Mouse (Mus musculus): ENCODE data around the gene Ccl27a. TPM values are rescaled to one million over a fixed set of nuclear protein-coding genes. Genes with fewer than 3 reads are reported as not detected.

Gene Ccl27a
- total and polyA plus RNA-seq, 3 experiments: 6.4 to 12.1 TPM; not detected in 1

DNA sequence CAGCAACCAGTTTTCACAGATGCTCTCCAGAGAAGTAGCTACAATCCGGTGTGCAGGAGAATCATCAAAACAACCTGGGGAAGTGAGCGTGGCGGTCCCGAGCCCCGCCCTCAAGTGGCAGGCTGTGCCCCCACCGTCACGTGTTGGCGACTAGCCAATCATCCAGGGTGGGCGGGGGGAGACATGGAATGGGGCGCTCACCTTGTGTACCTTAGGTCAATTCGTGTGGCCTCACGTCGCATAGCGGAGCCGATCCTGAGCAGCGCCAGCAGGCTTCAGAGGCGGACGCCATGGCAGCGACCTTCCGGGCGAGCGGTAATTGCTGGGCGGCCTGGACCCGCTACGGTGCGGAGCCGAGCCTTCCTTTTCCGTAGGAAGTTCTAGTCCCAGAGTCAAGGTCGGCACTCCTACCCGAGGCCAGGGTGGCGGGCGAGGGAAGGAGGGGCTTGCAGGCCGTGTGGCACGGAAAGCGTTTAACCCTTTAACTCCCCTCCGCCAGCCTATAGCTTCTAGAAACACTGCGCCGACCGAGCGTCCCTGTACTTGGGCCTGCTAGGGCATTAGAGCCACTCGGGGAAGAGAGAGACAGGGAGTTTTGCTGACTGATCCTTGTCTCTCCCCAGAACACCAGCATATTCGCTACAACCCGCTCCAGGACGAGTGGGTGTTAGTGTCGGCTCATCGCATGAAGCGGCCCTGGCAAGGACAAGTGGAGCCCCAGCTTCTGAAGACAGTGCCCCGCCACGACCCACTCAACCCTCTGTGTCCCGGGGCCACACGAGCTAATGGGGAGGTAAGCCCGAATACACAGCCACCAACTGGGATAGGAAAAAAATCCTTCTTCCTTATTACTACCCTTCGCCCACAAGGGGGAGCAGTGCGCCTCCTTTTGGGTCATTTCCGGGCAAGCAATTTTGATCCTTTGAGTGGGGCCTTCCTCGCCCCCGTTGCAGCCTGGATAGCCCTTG, 18.4 kb downstream of the Ccl27a start, which contains the start of gene Sigmar1 (continued):
- TF ChIP-seq MYB (IDR thresholded peaks at IDR 0.05; ENCODE audit: low read depth, low read length) (no peak), POLR2AphosphoS2 (IDR thresholded peaks at IDR 0.05; ENCODE audit: low read length) (no peak), NELFE (IDR thresholded peaks at IDR 0.05; ENCODE audit: low read depth, low read length) (peak; percentile 30; the same call in 1 of the 2 replicates), POLR2AphosphoS5 (IDR thresholded peaks at IDR 0.05; ENCODE audit: borderline replicate concordance, low read depth, low read length) (no peak), ELF1 (IDR thresholded peaks at IDR 0.05; ENCODE audit: low read depth, low read length) (peak; percentile 88)

DNA sequence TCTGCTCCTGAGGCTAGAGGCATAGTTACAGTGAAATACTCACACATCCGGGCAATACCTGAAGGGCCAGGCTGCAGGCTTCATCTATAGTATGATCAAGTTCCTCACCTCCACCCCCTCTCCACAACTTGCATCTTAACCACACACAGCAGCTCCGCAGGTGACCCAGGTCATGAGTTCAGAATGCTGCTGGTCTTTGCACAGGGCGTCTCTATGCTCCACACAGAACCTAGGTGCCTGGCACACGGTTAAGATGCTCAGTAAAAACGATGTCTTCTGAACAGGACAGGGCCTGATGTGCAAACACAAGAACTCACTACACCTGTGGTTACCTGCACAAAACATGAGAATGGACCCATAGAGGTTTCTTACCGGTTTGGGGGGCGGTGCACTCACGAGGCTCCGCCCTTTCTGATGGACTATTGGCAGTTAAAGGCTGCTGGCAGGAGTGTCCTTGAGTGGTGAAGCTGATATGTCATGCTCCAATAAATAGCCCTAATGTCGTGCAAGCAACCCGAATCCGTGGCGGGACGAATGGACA, 19.2 kb downstream of the Ccl27a start, which contains the start of gene Galt:
Gene Galt (plus strand): TSS at position 432 of the 541 bp plus-strand sequence.
- H3K4me1 ChIP-seq (ENCODE audit: control insufficient read depth in 1 of 2, insufficient read depth in 2 of 2, low read length in 2 of 2): peaks cover 0 to 7% of the 10 kb centered on the region in 2 experiments; a peak in 1 of 4 replicates
- H3K79me2 ChIP-seq (ENCODE audit: control insufficient read depth, insufficient read depth, low read length, poor library complexity): peaks cover 1% of the 10 kb centered on the region; the same call in 1 of the 2 replicates
- no peak for DNase-seq (ENCODE audit: low read depth, low spot score)
- H3K27me3 ChIP-seq (ENCODE audit: control insufficient read depth in 1 of 2, insufficient read depth in 2 of 2, low read length in 2 of 2): no peaks in the 10 kb centered on the region
- TF ChIP-seq MAFK (IDR thresholded peaks at IDR 0.05; ENCODE audit: borderline replicate concordance, low read depth, low read length): no peak
- no peak for TF ChIP-seq SMC3 (IDR thresholded peaks at IDR 0.05; ENCODE audit: low read depth, low read length)
- TF ChIP-seq ZKSCAN1 (IDR thresholded peaks at IDR 0.05; ENCODE audit: low read depth, low read length): no peak
- no peak for TF ChIP-seq RAD21 (IDR thresholded peaks at IDR 0.05; ENCODE audit: low read depth, low read length)
- no peak for TF ChIP-seq GATA1 (IDR thresholded peaks at IDR 0.05; ENCODE audit: low read depth, low read length)
- no peak for TF ChIP-seq MYC (IDR thresholded peaks at IDR 0.05; ENCODE audit: low read depth, low read length)
- no peak for TF ChIP-seq USF2 (IDR thresholded peaks at IDR 0.05; ENCODE audit: borderline replicate concordance in 1 of 2, insufficient read depth in 1 of 2, low read depth in 1 of 2, low read length in 2 of 2)
- no peak for TF ChIP-seq CHD1 (IDR thresholded peaks at IDR 0.05; ENCODE audit: low read depth, low read length)
- TF ChIP-seq JUND (IDR thresholded peaks at IDR 0.05; ENCODE audit: low read depth, low read length): no peak
- TF ChIP-seq ZMIZ1 (IDR thresholded peaks at IDR 0.05; ENCODE audit: low read depth, low read length): no peak
- TF ChIP-seq NRF1 (IDR thresholded peaks at IDR 0.05; ENCODE audit: insufficient read depth, low read depth, low read length, poor library complexity, severe bottlenecking): no peak
- no peak for TF ChIP-seq MAX (IDR thresholded peaks at IDR 0.05; ENCODE audit: low read length)
- TF ChIP-seq CHD2 (IDR thresholded peaks at IDR 0.05; ENCODE audit: low read length): no peak
- TF ChIP-seq ELF1 (IDR thresholded peaks at IDR 0.05; ENCODE audit: low read depth, low read length): no peak
- no peaks in the 10 kb centered on the region; a peak in 1 of 4 replicates for H3K36me3 ChIP-seq (ENCODE audit: control insufficient read depth in 1 of 2, insufficient read depth in 2 of 2, low read length in 2 of 2)
- H3K4me3 ChIP-seq (ENCODE audit: control insufficient read depth in 1 of 2, insufficient read depth in 1 of 2, low read depth in 2 of 2, low read length in 2 of 2): peak within 1 kb of the TSS; percentile 91 to 95
- H3K27ac ChIP-seq (ENCODE audit: control insufficient read depth, low read depth, low read length): peak within 1 kb of the TSS; percentile 70
- no peaks in the 10 kb centered on the region for H3K9me3 ChIP-seq (replicated peaks; ENCODE audit: insufficient read depth, low read length)
- H3K9ac ChIP-seq (ENCODE audit: control insufficient read depth, low read depth, low read length, poor library complexity, severe bottlenecking): peak within 1 kb of the TSS; percentile 75
